Mouse (Mus musculus) cerebral cortex, adult 2 months (tissue): ENCODE data around the gene Nrxn1.

Experiments used
- WGBS: fragments of 180-500 bp; shearing (Covaris S2); methylation state at CpG from one replicate; pipeline ENCODE4 v1.1.7; 2018; 5-methylcytosine and 5-hydroxymethylcytosine counted together

Gene Nrxn1

GRCm38 (mm10) chr17:90503999-90504398 lies 588.9 kb downstream of the Nrxn1 start:
- 53% methylated on average over 7 of the region's 7 CpGs for WGBS

- 31% methylated on average over 6 of the region's 6 CpGs for WGBS
These were observed 591.7 kb downstream of the Nrxn1 start for GRCm38 (mm10) chr17:90501023-90501675.

- WGBS: 26% methylated on average over 5 of the region's 5 CpGs
These were observed 636.1 kb downstream of the Nrxn1 start for GRCm38 (mm10) chr17:90456748-90457147.

GRCm38 (mm10) chr17:90455904-90456303 lies 637.0 kb downstream of the Nrxn1 start:
- 2% methylated on average over 13 of the region's 13 CpGs for WGBS

GRCm38 (mm10) chr17:90455409-90455775 lies 637.5 kb downstream of the Nrxn1 start:
- under 1% methylated on average over 23 of the region's 23 CpGs for WGBS

GRCm38 (mm10) chr17:90454738-90455408 lies 638.0 kb downstream of the Nrxn1 start:
- WGBS: 2% methylated on average over 41 of the region's 41 CpGs

GRCm38 (mm10) chr17:90454356-90454737 lies 638.5 kb downstream of the Nrxn1 start:
- 9% methylated on average over 15 of the region's 15 CpGs for WGBS

GRCm38 (mm10) chr17:90453280-90453679 lies 639.6 kb downstream of the Nrxn1 start:
- WGBS: 28% methylated on average over 4 of the region's 4 CpGs

- 45% methylated on average over 2 of the region's 2 CpGs for WGBS
These were observed 640.1 kb downstream of the Nrxn1 start for GRCm38 (mm10) chr17:90452770-90453169.

- WGBS: 32% methylated on average over 2 of the region's 2 CpGs
These were observed 641.5 kb downstream of the Nrxn1 start for GRCm38 (mm10) chr17:90451384-90451783.

GRCm38 (mm10) chr17:90435371-90435770 lies 657.5 kb downstream of the Nrxn1 start:
- whole genome bisulfite sequencing: 56% methylated on average over 2 of the region's 2 CpGs

GRCm38 (mm10) chr17:90430211-90430610 lies 662.7 kb downstream of the Nrxn1 start:
- WGBS: 41% methylated on average over 1 of the region's 1 CpGs

- WGBS: 61% methylated on average over 3 of the region's 3 CpGs
These were observed 666.9 kb downstream of the Nrxn1 start for GRCm38 (mm10) chr17:90425974-90426373.

GRCm38 (mm10) chr17:90422591-90422990 lies 670.3 kb downstream of the Nrxn1 start:
- WGBS: 76% methylated on average over 3 of the region's 3 CpGs

GRCm38 (mm10) chr17:90420757-90421156 lies 672.1 kb downstream of the Nrxn1 start:
- 62% methylated on average over 2 of the region's 2 CpGs for WGBS

- 75% methylated on average over 1 of the region's 1 CpGs for WGBS
These were observed 673.3 kb downstream of the Nrxn1 start for GRCm38 (mm10) chr17:90419615-90420014.

GRCm38 (mm10) chr17:90394606-90395005 lies 698.3 kb downstream of the Nrxn1 start:
- WGBS: 86% methylated on average over 6 of the region's 6 CpGs

GRCm38 (mm10) chr17:90392751-90393150 lies 700.1 kb downstream of the Nrxn1 start:
- 90% methylated on average over 1 of the region's 1 CpGs for WGBS

- WGBS: 40% methylated on average over 7 of the region's 7 CpGs
These were observed 702.3 kb downstream of the Nrxn1 start for GRCm38 (mm10) chr17:90390316-90391212.

GRCm38 (mm10) chr17:90384856-90385255 lies 708.0 kb downstream of the Nrxn1 start:
- WGBS: 19% methylated on average over 2 of the region's 2 CpGs

GRCm38 (mm10) chr17:90382496-90383443 lies 710.1 kb downstream of the Nrxn1 start:
- WGBS: 39% methylated on average over 5 of the region's 5 CpGs
